Mouse (Mus musculus) erythroid progenitor cell, adult 5-6 weeks (primary cell): ENCODE measurements around the gene Ankrd13d. TPM values are rescaled to one million over a fixed set of nuclear protein-coding genes. Genes with fewer than 3 reads are reported as not detected.

Source experiments
- ATAC-seq: replicated peaks from 2 replicates; pipeline ENCODE4 v1.8.0; 2016; ENCODE audit warnings: moderate number of reproducible peaks, mild to moderate bottlenecking, moderate TSS enrichment, inconsistent platforms; ENCODE audit not compliant: poor library complexity, low FRiP score, severe bottlenecking
- total RNA-seq, 2 experiments: library from RNA; stranded (forward) in 1 of 2; stranded (reverse) in 1 of 2; fragments of 150-400 nt in 1 of 2; fragments of 186-747, 209-891 nt in 1 of 2; gene quantifications; 2 replicates each; pipeline versions ENCODE4 v1.2.3 to v1.2.4; 2015 to 2017; ENCODE audit warnings: low replicate concordance in 2 of 2

Gene Ankrd13d
- total RNA-seq (2015; ENCODE audit: low replicate concordance) (0.72 and 1.3 TPM in 2 replicates), total RNA-seq (2017; ENCODE audit: low replicate concordance) (0.39 TPM in 1 of 2 replicates, not detected in the other)

- peak; percentile 74 for ATAC-seq
These were observed at the start of gene Ankrd13d for GRCm38 (mm10) chr19:4282898-4283553. TSS of gene Ankrd13d (minus strand) at chr19:4283137.

- ATAC-seq: no peak
These were observed 49.7 kb upstream of the Ankrd13d start for GRCm38 (mm10) chr19:4332653-4333052.

- ATAC-seq: no peak
These were observed 48.3 kb upstream of the Ankrd13d start for GRCm38 (mm10) chr19:4331273-4331672.

- no peak for ATAC-seq
These were observed 47.7 kb upstream of the Ankrd13d start for GRCm38 (mm10) chr19:4330603-4331002.

GRCm38 (mm10) chr19:4328737-4329304, 45.9 kb upstream of the Ankrd13d start:
- no peak for ATAC-seq

GRCm38 (mm10) chr19:4326881-4327280, 43.9 kb upstream of the Ankrd13d start:
- ATAC-seq: no peak

- ATAC-seq: no peak
These were observed 43.2 kb upstream of the Ankrd13d start for GRCm38 (mm10) chr19:4326106-4326505.

- no peak for ATAC-seq
These were observed 39.2 kb upstream of the Ankrd13d start for GRCm38 (mm10) chr19:4322134-4322533.

- no peak for ATAC-seq
These were observed 38.7 kb upstream of the Ankrd13d start for GRCm38 (mm10) chr19:4321622-4322021.

GRCm38 (mm10) chr19:4319272-4319671, 36.3 kb upstream of the Ankrd13d start:
- ATAC-seq: no peak

- ATAC-seq: no peak
These were observed 34.2 kb upstream of the Ankrd13d start for GRCm38 (mm10) chr19:4317181-4317580.

GRCm38 (mm10) chr19:4315223-4315944, 32.4 kb upstream of the Ankrd13d start:
- ATAC-seq: 0 out of 2 replicates have a peak, but pooled peaks have one; percentile 35

- peak; percentile 40; the same call in 1 of the 2 replicates for ATAC-seq
These were observed 26.8 kb upstream of the Ankrd13d start for GRCm38 (mm10) chr19:4309776-4310185.

GRCm38 (mm10) chr19:4309302-4309701, 26.4 kb upstream of the Ankrd13d start:
- no peak for ATAC-seq

GRCm38 (mm10) chr19:4306190-4306577, 23.2 kb upstream of the Ankrd13d start, which contains the start of gene Grk2:
TSS of gene Grk2 (minus strand) at chr19:4306222.
- ATAC-seq: peak; percentile 71

- ATAC-seq: peak; percentile 61
These were observed 22.7 kb upstream of the Ankrd13d start for GRCm38 (mm10) chr19:4305491-4306189.

GRCm38 (mm10) chr19:4304871-4305321, 22.0 kb upstream of the Ankrd13d start:
- ATAC-seq: no peak

- no peak for ATAC-seq
These were observed 21.4 kb upstream of the Ankrd13d start for GRCm38 (mm10) chr19:4304251-4304821.

GRCm38 (mm10) chr19:4303640-4303995, 20.7 kb upstream of the Ankrd13d start:
- ATAC-seq: no peak
